ENCODE assay signal across 20 mouse cellular contexts in the genomic region with DNA sequence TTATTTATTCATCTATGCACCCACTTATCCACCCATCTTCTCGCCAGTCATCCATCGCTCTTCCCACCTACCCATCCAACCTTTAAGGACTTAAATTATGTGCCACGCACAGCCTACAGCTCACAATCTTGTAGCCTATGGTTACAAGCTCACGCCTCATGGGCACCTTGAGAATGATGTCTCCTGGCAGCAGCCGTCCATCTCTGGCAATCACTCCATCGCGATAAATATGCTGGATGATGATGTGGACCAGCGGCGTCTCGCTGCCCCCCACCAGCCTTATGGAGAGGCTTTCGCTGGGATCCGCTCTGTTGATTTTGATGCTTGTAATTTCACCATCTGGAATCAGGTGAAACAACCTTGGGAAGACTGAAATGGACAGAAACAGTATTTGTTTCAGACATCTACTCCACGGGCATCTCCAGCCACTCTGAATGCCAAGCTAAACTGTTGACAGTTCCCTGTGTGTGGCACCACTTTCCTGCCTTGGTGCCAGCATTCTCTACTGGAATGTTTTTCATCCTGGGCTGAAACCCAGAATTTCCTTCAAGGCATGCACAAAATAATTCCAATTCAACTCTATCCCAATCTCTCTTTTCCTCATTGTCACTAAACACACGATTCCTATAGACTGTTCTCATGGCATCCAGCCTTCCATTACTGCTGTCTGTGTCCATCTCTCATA.
A peak's percentile ranks its signal among the peaks of the same experiment; 100 is the strongest.
DNase-seq lines count a peak whose midpoint lies in the region; ATAC-seq and TF ChIP-seq lines count a peak whose summit lies in the region.
"Had no signal": no experiment of that assay in that cellular context is flagged by ENCODE, and none has a peak within 500 bp of the region (broad histone marks: within the 10 kb centered on the region; RNA-seq: fewer than 3 reads in every experiment).

No protein-coding gene starts in this region.

- 0 out of 2 replicates have a peak overlapping the region, but pooled peaks have one; percentile 23 for H3K27ac ChIP-seq in embryonic facial prominence, embryonic 13.5 days
- no peak overlapping the region for H3K27ac ChIP-seq in embryonic facial prominence, embryonic 10.5 days (replicated peaks)
- peak overlapping the region; percentile 46; the same call in 1 of the 2 replicates for H3K27ac ChIP-seq in intestine, postnatal 0 days (ENCODE audit: low read depth, low read length)
- H3K27ac ChIP-seq in intestine, embryonic 15.5 days, result no peak overlapping the region
- H3K27ac ChIP-seq: forebrain, embryonic 10.5 days; forebrain, embryonic 15.5 days; hindbrain, embryonic 13.5 days had no signal

- WGBS in embryonic facial prominence, embryonic 13.5 days, result 87% methylated on average over 14 of the region's 14 CpGs
- WGBS in embryonic facial prominence, embryonic 10.5 days, result 93% methylated on average over 14 of the region's 14 CpGs
- WGBS in intestine, postnatal 0 days, result 95% methylated on average over 14 of the region's 14 CpGs
- 94% methylated on average over 14 of the region's 14 CpGs for WGBS in intestine, embryonic 15.5 days

- no peak for ATAC-seq in embryonic facial prominence, embryonic 13.5 days (ENCODE audit: insufficient number of reproducible peaks, insufficient read depth, low FRiP score, low TSS enrichment, low read depth)
- ATAC-seq in intestine, postnatal 0 days, result no peak
- ATAC-seq in intestine, embryonic 15.5 days, result no peak
- ATAC-seq: forebrain, embryonic 15.5 days had no signal

- no peak for DNase-seq in embryonic facial prominence, embryonic 10.5 days (ENCODE audit: low spot score)
- DNase-seq in NIH3T3 (ENCODE audit: low read depth), result peak; percentile 24
- peak; percentile 24 for DNase-seq in brain, adult 2 months (ENCODE audit: low read depth, low spot score)
- DNase-seq in lung, postnatal 36 days, result no peak
- no peak for DNase-seq in frontal cortex, postnatal 25 days (ENCODE audit: low spot score in 2 of 2)
- DNase-seq: adrenal gland, adult 8-10 months; adrenal gland, postnatal 36 days; cerebellum, adult 11-12 months; cerebellum, adult 9-11 months; gastrocnemius, postnatal 25 days; heart, postnatal 4 days; kidney, adult 8-10 months had no signal

- no peaks in the 10 kb centered on the region for H3K27me3 ChIP-seq in embryonic facial prominence, embryonic 13.5 days
- no peaks in the 10 kb centered on the region for H3K27me3 ChIP-seq in embryonic facial prominence, embryonic 10.5 days (replicated peaks; ENCODE audit: low read depth, poor library complexity, severe bottlenecking)
- H3K27me3 ChIP-seq in intestine, postnatal 0 days (replicated peaks; ENCODE audit: control insufficient read depth, insufficient read depth, low read length), result no peaks in the 10 kb centered on the region
- no peaks in the 10 kb centered on the region for H3K27me3 ChIP-seq in intestine, embryonic 15.5 days (replicated peaks)
- H3K27me3 ChIP-seq: CH12.LX; forebrain, embryonic 15.5 days; heart, embryonic 12.5 days; hindbrain, embryonic 13.5 days had no signal

- peaks cover 23% of the 10 kb centered on the region for H3K4me1 ChIP-seq in embryonic facial prominence, embryonic 13.5 days
- H3K4me1 ChIP-seq in embryonic facial prominence, embryonic 10.5 days, result peaks cover 41% of the 10 kb centered on the region
- H3K4me1 ChIP-seq in intestine, postnatal 0 days (replicated peaks; ENCODE audit: control insufficient read depth, insufficient read depth, low read length), result no peaks in the 10 kb centered on the region
- no peaks in the 10 kb centered on the region for H3K4me1 ChIP-seq in intestine, embryonic 15.5 days (replicated peaks)
- H3K4me1 ChIP-seq: forebrain, embryonic 15.5 days had no signal

- H3K4me2 ChIP-seq in embryonic facial prominence, embryonic 13.5 days, result no peak overlapping the region
- no peak overlapping the region for H3K4me2 ChIP-seq in intestine, postnatal 0 days (replicated peaks; ENCODE audit: low read depth)
- H3K4me2 ChIP-seq in intestine, embryonic 15.5 days (replicated peaks), result no peak overlapping the region
- H3K4me2 ChIP-seq: forebrain, embryonic 15.5 days; heart, embryonic 12.5 days; hindbrain, embryonic 13.5 days had no signal

- H3K36me3 ChIP-seq in embryonic facial prominence, embryonic 13.5 days, result no peaks in the 10 kb centered on the region
- H3K36me3 ChIP-seq in embryonic facial prominence, embryonic 10.5 days (replicated peaks), result no peaks in the 10 kb centered on the region
- H3K36me3 ChIP-seq in intestine, postnatal 0 days (ENCODE audit: control insufficient read depth, insufficient read depth), result 0 out of 2 replicates have a peak, but pooled peaks cover 5% of the 10 kb centered on the region
- H3K36me3 ChIP-seq in intestine, embryonic 15.5 days, result no peaks in the 10 kb centered on the region
- H3K36me3 ChIP-seq: forebrain, embryonic 10.5 days; forebrain, embryonic 15.5 days; heart, embryonic 12.5 days; hindbrain, embryonic 13.5 days had no signal

- H3K4me3 ChIP-seq in embryonic facial prominence, embryonic 13.5 days, result no peak overlapping the region
- no peak overlapping the region for H3K4me3 ChIP-seq in embryonic facial prominence, embryonic 10.5 days
- H3K4me3 ChIP-seq in intestine, postnatal 0 days (ENCODE audit: low read depth, low read length), result no peak overlapping the region
- no peak overlapping the region for H3K4me3 ChIP-seq in intestine, embryonic 15.5 days (replicated peaks)
- H3K4me3 ChIP-seq: forebrain, embryonic 10.5 days; forebrain, embryonic 15.5 days; heart, embryonic 12.5 days; hindbrain, embryonic 13.5 days had no signal

- no peaks in the 10 kb centered on the region for H3K9me3 ChIP-seq in embryonic facial prominence, embryonic 13.5 days
- H3K9me3 ChIP-seq in embryonic facial prominence, embryonic 10.5 days, result no peaks in the 10 kb centered on the region
- H3K9me3 ChIP-seq in intestine, postnatal 0 days (ENCODE audit: control insufficient read depth), result no peaks in the 10 kb centered on the region
- no peaks in the 10 kb centered on the region for H3K9me3 ChIP-seq in intestine, embryonic 15.5 days
- H3K9me3 ChIP-seq: forebrain, embryonic 10.5 days; forebrain, embryonic 15.5 days; heart, embryonic 12.5 days; hindbrain, embryonic 13.5 days had no signal

- TF ChIP-seq CTCF in intestine, postnatal 0 days (IDR thresholded peaks at IDR 0.05; ENCODE audit: low read depth), result no peak

- no peak overlapping the region for H3K9ac ChIP-seq in embryonic facial prominence, embryonic 13.5 days
- H3K9ac ChIP-seq in intestine, postnatal 0 days (ENCODE audit: low read depth, low read length), result no peak overlapping the region
- no peak overlapping the region for H3K9ac ChIP-seq in intestine, embryonic 15.5 days
- H3K9ac ChIP-seq: forebrain, embryonic 15.5 days; heart, embryonic 12.5 days; hindbrain, embryonic 13.5 days had no signal

Comparison
In these comparisons a context has a peak if more than half of its experiments do, and no peak if none do; other contexts are left out.
1. H3K27ac ChIP-seq: peak in embryonic facial prominence, embryonic 13.5 days (single experiment) and intestine, postnatal 0 days (single experiment); none in embryonic facial prominence, embryonic 10.5 days (single experiment) and intestine, embryonic 15.5 days (single experiment).
2. DNase-seq: peak in NIH3T3 (single experiment) and brain, adult 2 months (single experiment); none in embryonic facial prominence, embryonic 10.5 days (single experiment), lung, postnatal 36 days (single experiment) and frontal cortex, postnatal 25 days (0 of 2).